Mouse (Mus musculus): ENCODE data around the gene Dpp8.

- no peak for TF ChIP-seq POLR2A (IDR thresholded peaks at IDR 0.05; ENCODE audit: control insufficient read depth, low read depth, low read length)
- TF ChIP-seq CTCF (IDR thresholded peaks at IDR 0.05; ENCODE audit: control insufficient read depth, insufficient read depth, insufficient replicate concordance, low read depth, low read length) = no peak
Measured at GRCm38 (mm10) chr9:65077536-65077935, 45.3 kb downstream of the Dpp8 start.

All from testis, adult 2 months (tissue).